Mouse (Mus musculus): ENCODE results near the gene Gimap9.

The Gimap9 gene

DNA sequence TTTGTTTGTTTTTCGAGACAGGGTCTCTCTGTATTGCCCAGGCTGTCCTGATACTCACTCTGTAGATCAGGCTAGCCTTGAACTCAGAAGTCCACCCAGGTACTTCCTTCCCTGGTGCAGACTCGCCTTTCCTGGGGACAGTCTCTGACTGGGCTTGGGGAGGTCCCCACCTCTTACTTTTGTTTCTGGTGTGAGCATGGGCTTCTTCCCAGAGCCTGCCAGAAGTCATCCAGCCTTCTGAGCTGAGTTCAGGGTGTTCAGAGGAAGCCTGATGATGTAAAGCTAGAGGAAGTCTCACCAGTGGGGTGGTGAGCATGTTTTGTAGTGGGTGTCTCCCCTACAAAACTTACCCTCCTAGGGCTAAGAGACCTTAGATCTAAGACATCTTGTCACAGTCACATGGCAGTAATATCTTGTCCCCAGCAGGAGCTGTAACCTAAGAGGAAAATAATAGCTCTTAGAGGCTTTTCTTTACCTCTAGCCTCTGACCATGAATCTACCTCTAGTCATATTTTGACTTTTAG lies 6.4 kb upstream of the Gimap9 start:
- no peak overlapping the region for H3K4me3 ChIP-seq (replicated peaks; ENCODE audit: low read length)
- H3K9me3 ChIP-seq (ENCODE audit: low read length), result peaks cover 13% of the 10 kb centered on the region
- TF ChIP-seq POU5F1 (IDR thresholded peaks at IDR 0.05; ENCODE audit: borderline replicate concordance, low read length) (no peak), CTCF (conservative IDR thresholded peaks at IDR 0.05; ENCODE audit: low read length) (no peak), NANOG (IDR thresholded peaks at IDR 0.05; ENCODE audit: borderline replicate concordance, low read length) (no peak)
- H3K36me3 ChIP-seq (ENCODE audit: insufficient read depth, low read length), result no peaks in the 10 kb centered on the region
- H3K4me1 ChIP-seq (replicated peaks; ENCODE audit: low read depth, low read length), result peaks cover 12% of the 10 kb centered on the region
- peaks cover 10% of the 10 kb centered on the region for H3K27me3 ChIP-seq (ENCODE audit: insufficient read depth, low read length)

DNA sequence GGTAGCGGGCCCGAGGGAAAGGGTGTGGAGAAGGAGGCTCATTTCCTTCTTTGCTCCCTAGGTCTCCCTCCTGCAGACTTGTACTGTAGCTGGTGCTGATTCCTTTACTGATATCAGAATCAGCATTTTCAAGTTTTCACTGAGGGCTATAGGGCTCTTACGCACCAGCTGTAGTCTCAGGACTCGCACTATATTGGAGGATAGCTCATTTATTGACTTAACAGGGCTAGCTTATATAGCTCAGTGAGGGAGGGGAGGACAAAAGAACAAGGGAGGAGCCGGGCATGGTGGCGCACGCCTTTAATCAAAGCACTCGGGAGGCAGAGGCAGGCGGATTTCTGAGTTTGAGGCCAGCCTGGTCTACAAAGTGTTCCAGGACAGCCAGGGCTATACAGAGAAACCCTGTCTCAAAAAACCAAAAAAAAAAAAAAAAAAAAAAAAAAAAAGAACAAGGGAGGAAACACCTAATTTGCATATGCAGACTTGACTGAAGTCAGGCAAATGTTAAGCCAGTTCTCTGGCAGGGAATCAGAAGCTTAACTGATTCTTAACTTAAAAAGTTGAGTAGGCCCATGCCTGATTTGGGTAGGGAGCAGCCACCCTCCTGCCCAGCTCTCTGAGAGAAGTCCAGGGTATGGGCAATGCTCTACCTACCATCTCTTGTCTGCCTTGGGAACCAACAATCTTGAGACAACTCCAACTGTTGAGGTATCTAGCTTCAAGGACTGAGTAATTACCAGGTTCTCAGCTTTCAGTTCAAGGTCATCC lies 1.5 kb upstream of the Gimap9 start:
- no peaks in the 10 kb centered on the region for H3K36me3 ChIP-seq (ENCODE audit: insufficient read depth, low read length)
- TF ChIP-seq POU5F1 (IDR thresholded peaks at IDR 0.05; ENCODE audit: borderline replicate concordance, low read length), result no peak

GRCm38 (mm10) chr6:48675400-48675930 lies 464 bp upstream of the Gimap9 start:
- Histone ChIP-seq H3K4me3 (replicated peaks; ENCODE audit: low read length) (peak overlapping the region; percentile 53), H3K9me3 (ENCODE audit: low read length) (peaks cover 13% of the 10 kb centered on the region), H3K4me1 (replicated peaks; ENCODE audit: low read depth, low read length) (peaks cover 33% of the 10 kb centered on the region), H3K36me3 (ENCODE audit: insufficient read depth, low read length) (no peaks in the 10 kb centered on the region), H3K27me3 (ENCODE audit: insufficient read depth, low read length) (no peaks in the 10 kb centered on the region)
- TF ChIP-seq CTCF (conservative IDR thresholded peaks at IDR 0.05; ENCODE audit: low read length), result no peak
- TF ChIP-seq POU5F1 (IDR thresholded peaks at IDR 0.05; ENCODE audit: borderline replicate concordance, low read length), result no peak
- TF ChIP-seq NANOG (IDR thresholded peaks at IDR 0.05; ENCODE audit: borderline replicate concordance, low read length), result no peak

More for the DNA sequence above, 1.5 kb upstream of the Gimap9 start:
- H3K4me3 ChIP-seq (replicated peaks; ENCODE audit: low read length), result no peak overlapping the region
- peaks cover 33% of the 10 kb centered on the region for H3K4me1 ChIP-seq (replicated peaks; ENCODE audit: low read depth, low read length)
- H3K9me3 ChIP-seq (ENCODE audit: low read length), result peaks cover 13% of the 10 kb centered on the region
- H3K27me3 ChIP-seq (ENCODE audit: insufficient read depth, low read length), result 0 out of 2 replicates have a peak, but pooled peaks cover under 1% of the 10 kb centered on the region

- TF ChIP-seq NANOG (IDR thresholded peaks at IDR 0.05; ENCODE audit: borderline replicate concordance, low read length), result no peak
- TF ChIP-seq CTCF (conservative IDR thresholded peaks at IDR 0.05; ENCODE audit: low read length), result no peak
- TF ChIP-seq POU5F1 (IDR thresholded peaks at IDR 0.05; ENCODE audit: borderline replicate concordance, low read length), result no peak
- Histone ChIP-seq H3K27me3 (ENCODE audit: insufficient read depth, low read length) (no peaks in the 10 kb centered on the region), H3K4me3 (replicated peaks; ENCODE audit: low read length) (no peak overlapping the region), H3K36me3 (ENCODE audit: insufficient read depth, low read length) (no peaks in the 10 kb centered on the region), H3K4me1 (replicated peaks; ENCODE audit: low read depth, low read length) (peaks cover 33% of the 10 kb centered on the region), H3K9me3 (ENCODE audit: low read length) (peaks cover 13% of the 10 kb centered on the region)
These were observed 1.0 kb downstream of the Gimap9 start for GRCm38 (mm10) chr6:48676860-48677415.

DNA sequence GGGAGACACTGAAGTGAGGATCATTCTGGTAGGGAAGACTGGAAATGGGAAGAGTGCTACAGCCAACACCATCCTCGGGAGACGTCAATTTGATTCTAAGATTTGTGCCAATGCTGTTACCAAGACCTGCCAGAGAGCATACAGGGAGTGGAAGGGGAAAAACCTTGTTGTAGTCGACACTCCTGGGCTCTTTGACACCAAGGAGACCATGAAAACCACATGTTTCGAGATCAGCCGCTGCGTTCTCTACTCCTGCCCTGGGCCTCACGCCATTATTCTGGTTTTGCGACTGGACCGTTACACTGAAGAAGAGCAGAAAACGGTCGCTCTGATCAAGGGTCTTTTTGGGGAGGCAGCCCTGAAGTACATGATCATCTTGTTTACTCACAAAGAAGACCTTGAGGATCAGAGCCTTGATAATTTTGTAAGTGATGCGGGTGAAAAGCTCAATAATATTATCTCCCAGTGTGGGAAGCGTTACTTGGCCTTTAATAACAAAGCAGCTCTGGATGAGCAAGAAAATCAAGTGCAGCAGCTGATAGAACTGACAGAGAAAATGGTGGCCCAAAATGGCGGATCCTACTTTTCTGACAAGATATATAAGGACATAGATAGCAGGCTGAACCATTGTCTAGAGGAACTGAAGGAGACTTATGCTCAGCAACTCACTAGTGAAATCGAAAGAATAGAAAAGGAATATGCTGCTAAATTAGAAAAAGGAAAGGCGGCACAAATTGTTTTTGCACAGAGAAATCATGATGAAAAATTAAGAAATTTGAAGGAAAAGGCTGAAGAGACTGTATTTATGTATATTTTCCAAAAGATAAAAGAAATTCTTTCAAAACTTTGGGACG lies 1.8 kb downstream of the Gimap9 start:
- no peak for TF ChIP-seq POU5F1 (IDR thresholded peaks at IDR 0.05; ENCODE audit: borderline replicate concordance, low read length)
- Histone ChIP-seq H3K9me3 (ENCODE audit: low read length) (peaks cover 13% of the 10 kb centered on the region), H3K4me1 (replicated peaks; ENCODE audit: low read depth, low read length) (peaks cover 33% of the 10 kb centered on the region), H3K36me3 (ENCODE audit: insufficient read depth, low read length) (no peaks in the 10 kb centered on the region), H3K4me3 (replicated peaks; ENCODE audit: low read length) (no peak overlapping the region), H3K27me3 (ENCODE audit: insufficient read depth, low read length) (no peaks in the 10 kb centered on the region)

- Histone ChIP-seq H3K27me3 (ENCODE audit: insufficient read depth, low read length) (no peaks in the 10 kb centered on the region), H3K4me1 (replicated peaks; ENCODE audit: low read depth, low read length) (peaks cover 33% of the 10 kb centered on the region), H3K4me3 (replicated peaks; ENCODE audit: low read length) (no peak overlapping the region), H3K36me3 (ENCODE audit: insufficient read depth, low read length) (no peaks in the 10 kb centered on the region), H3K9me3 (ENCODE audit: low read length) (peaks cover 8% of the 10 kb centered on the region)
- no peak for TF ChIP-seq POU5F1 (IDR thresholded peaks at IDR 0.05; ENCODE audit: borderline replicate concordance, low read length)
- no peak for TF ChIP-seq CTCF (conservative IDR thresholded peaks at IDR 0.05; ENCODE audit: low read length)
- TF ChIP-seq NANOG (IDR thresholded peaks at IDR 0.05; ENCODE audit: borderline replicate concordance, low read length), result no peak
These were observed 2.5 kb downstream of the Gimap9 start for GRCm38 (mm10) chr6:48678391-48678790.

GRCm38 (mm10) chr6:48679701-48680100 lies 3.8 kb downstream of the Gimap9 start:
- Histone ChIP-seq H3K27me3 (ENCODE audit: insufficient read depth, low read length) (no peaks in the 10 kb centered on the region), H3K9me3 (ENCODE audit: low read length) (no peaks in the 10 kb centered on the region), H3K4me3 (replicated peaks; ENCODE audit: low read length) (no peak overlapping the region), H3K4me1 (replicated peaks; ENCODE audit: low read depth, low read length) (peaks cover 28% of the 10 kb centered on the region), H3K36me3 (ENCODE audit: insufficient read depth, low read length) (no peaks in the 10 kb centered on the region)
- TF ChIP-seq CTCF (conservative IDR thresholded peaks at IDR 0.05; ENCODE audit: low read length), result no peak
- no peak for TF ChIP-seq POU5F1 (IDR thresholded peaks at IDR 0.05; ENCODE audit: borderline replicate concordance, low read length)
- no peak for TF ChIP-seq NANOG (IDR thresholded peaks at IDR 0.05; ENCODE audit: borderline replicate concordance, low read length)

DNA sequence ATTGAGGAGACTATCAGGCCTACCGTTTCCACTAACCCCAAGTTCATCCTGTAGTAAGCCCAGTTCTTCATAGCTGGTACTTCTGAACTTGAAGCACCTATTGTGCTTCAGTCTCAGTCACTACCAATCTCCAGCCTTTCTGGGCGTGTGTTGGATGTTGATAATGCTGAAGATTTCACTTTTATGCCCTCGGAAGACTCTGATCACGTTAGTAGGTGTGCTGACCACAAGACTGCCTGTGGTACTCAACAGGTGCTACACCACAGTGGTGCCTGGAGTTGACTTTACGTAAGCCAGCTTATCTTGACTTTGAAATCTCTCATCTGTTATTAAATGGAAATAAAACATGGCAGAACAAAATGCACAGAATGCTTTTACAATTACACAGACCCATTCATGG lies 4.5 kb downstream of the Gimap9 start:
- no peaks in the 10 kb centered on the region for H3K9me3 ChIP-seq (ENCODE audit: low read length)
- peaks cover 22% of the 10 kb centered on the region for H3K4me1 ChIP-seq (replicated peaks; ENCODE audit: low read depth, low read length)
- H3K36me3 ChIP-seq (ENCODE audit: insufficient read depth, low read length), result no peaks in the 10 kb centered on the region
- no peaks in the 10 kb centered on the region for H3K27me3 ChIP-seq (ENCODE audit: insufficient read depth, low read length)
- H3K4me3 ChIP-seq (replicated peaks; ENCODE audit: low read length), result no peak overlapping the region
- TF ChIP-seq POU5F1 (IDR thresholded peaks at IDR 0.05; ENCODE audit: borderline replicate concordance, low read length) (no peak), NANOG (IDR thresholded peaks at IDR 0.05; ENCODE audit: borderline replicate concordance, low read length) (no peak), CTCF (conservative IDR thresholded peaks at IDR 0.05; ENCODE audit: low read length) (no peak)
